Mouse (Mus musculus): ENCODE measurements at regions not wholly inside any gene's neighbourhood (a gene's known extent, or its start where the extent isn't known, plus 50 kb on each side); places are given as distances from the start of the nearest gene placed in this dataset.
"Not testable (repeated sequence)": the region's sequence is repeated elsewhere in the genome, so short reads cannot be mapped to it uniquely, and the experiment has no call there.

DNA sequence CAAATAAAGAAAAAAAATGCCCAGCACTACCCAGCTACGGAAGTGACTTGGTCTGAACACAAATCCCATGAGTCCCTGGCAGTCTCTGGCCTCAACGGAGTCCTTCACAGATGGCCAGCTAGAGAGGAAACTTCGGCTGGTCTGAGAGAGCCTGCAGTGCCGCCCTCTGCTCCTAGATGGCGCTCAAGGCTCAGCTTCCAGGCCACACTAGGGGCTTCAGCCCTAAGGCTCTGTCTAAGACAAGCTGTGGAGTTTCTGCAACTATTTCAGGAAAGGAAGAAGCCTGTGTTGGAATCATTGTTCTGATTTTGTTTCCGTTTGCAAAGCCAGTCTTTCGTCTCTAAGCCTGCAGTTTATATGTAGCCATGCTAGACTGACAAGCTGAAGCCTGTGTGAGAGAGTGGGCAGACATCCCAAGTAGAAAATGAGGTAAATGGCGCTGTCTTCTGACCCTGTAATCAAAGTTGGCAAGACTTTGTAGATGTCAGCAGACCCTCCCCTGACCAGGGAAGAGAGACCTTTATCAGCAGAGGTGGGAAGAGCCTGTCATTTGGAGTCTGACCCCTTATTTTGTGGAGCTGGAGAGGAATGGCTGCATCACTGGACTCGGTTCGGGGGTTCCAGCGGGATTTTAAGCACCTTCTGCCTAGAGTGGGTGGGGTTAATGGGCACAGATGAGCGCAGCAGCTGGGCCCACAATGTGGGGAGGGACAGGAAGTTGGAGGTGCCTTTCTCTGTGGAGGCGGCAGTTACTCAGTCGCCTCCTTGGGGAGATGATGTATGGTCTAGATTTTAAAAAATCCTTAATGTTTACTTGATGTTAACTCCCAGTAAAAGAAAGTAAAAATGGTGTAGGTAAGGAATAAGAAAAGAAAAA lies 197.5 kb downstream of the Nucb2 start:
- no peak overlapping the region for H3K27ac ChIP-seq
- no peak overlapping the region for H3K4me2 ChIP-seq (replicated peaks)
- ATAC-seq (ENCODE audit: low FRiP score) = peak; percentile 58; the same call in 1 of the 2 replicates
- H3K4me1 ChIP-seq = no peaks in the 10 kb centered on the region
- no peak overlapping the region for H3K9ac ChIP-seq
- no peaks in the 10 kb centered on the region for H3K27me3 ChIP-seq
- H3K4me3 ChIP-seq = no peak overlapping the region
- no peaks in the 10 kb centered on the region for H3K36me3 ChIP-seq
- 51% methylated on average over 14 of the region's 14 CpGs for WGBS
- H3K9me3 ChIP-seq (replicated peaks) = 0 out of 2 replicates have a peak, but pooled peaks cover 5% of the 10 kb centered on the region

DNA sequence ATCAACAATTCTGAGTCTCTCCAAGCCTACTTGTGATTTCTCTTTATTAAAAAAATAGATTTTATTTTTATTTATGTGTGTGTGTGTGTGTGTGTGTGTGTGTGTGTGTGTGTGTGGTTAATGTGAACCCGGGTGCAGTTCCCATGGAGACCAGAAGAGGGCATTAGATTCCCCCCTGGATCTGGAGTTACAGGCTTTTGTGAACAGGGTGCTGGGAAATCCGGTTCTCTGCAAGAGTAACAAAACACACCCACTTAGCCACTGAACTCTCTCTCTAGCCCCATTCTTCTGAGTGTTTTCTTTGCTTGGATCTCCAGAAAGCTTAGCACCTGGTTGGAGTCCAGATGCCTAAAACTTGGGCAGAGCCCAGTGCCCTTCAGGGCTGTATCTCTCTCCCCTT lies 198.4 kb downstream of the Nucb2 start:
- WGBS = 85% methylated on average over 2 of the region's 2 CpGs
- Histone ChIP-seq H3K9ac (no peak overlapping the region), H3K27ac (no peak overlapping the region), H3K27me3 (no peaks in the 10 kb centered on the region), H3K36me3 (no peaks in the 10 kb centered on the region), H3K9me3 (replicated peaks) (0 out of 2 replicates have a peak, but pooled peaks cover 5% of the 10 kb centered on the region), H3K4me1 (no peaks in the 10 kb centered on the region), H3K4me2 (replicated peaks) (no peak overlapping the region), H3K4me3 (no peak overlapping the region)
- ATAC-seq (ENCODE audit: low FRiP score) = no peak

DNA sequence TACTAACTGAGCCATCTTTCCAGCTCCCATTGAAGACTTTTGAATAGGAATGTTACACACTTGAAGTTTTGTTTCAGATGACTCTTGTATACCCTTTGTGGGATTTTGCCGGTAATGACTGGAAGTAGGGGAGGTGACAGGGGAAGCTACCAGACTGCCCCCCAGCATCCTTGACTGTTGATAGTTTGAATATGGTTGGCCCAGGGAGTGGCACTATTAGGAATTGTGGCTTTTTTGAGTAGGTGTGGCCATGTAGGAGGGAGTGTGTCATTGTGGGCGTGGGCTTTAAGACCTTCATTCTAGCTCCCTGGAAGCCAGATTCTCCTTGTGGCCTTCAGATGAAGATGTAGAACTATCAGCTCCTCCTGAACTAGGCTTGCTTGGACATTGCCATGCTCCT lies 207.4 kb downstream of the Nucb2 start:
- Histone ChIP-seq H3K4me1 (no peaks in the 10 kb centered on the region), H3K9ac (no peak overlapping the region), H3K9me3 (replicated peaks) (no peaks in the 10 kb centered on the region), H3K27me3 (no peaks in the 10 kb centered on the region), H3K4me3 (no peak overlapping the region), H3K4me2 (replicated peaks) (no peak overlapping the region), H3K36me3 (no peaks in the 10 kb centered on the region), H3K27ac (no peak overlapping the region)
- ATAC-seq (ENCODE audit: low FRiP score) = no peak
- WGBS = 92% methylated on average over 2 of the region's 2 CpGs

DNA sequence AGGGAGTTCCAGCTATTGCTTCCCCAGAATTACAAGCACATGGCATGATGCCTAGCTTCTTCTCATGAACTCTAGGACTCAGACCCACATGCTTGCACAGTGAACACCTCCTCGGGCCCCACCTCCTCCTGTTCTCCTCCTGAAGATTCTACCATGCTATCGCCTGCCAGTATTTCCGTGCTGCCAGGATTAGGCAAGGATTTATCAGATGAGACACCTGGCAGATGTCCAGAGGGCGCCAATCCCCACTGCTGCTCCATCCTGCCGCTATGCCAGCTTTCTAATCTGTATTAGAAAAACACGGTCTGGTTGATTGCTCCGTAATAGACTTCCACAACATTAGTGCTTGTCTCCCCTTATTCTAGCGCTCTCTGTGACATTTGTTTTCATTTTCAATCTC lies 209.0 kb downstream of the Nucb2 start:
- no peaks in the 10 kb centered on the region for H3K4me1 ChIP-seq
- no peak overlapping the region for H3K27ac ChIP-seq
- 82% methylated on average over 8 of the region's 8 CpGs for WGBS
- no peak overlapping the region for H3K4me2 ChIP-seq (replicated peaks)
- no peak for ATAC-seq (ENCODE audit: low FRiP score)
- H3K36me3 ChIP-seq = no peaks in the 10 kb centered on the region
- H3K27me3 ChIP-seq = no peaks in the 10 kb centered on the region
- H3K9ac ChIP-seq = no peak overlapping the region
- H3K4me3 ChIP-seq = no peak overlapping the region
- no peaks in the 10 kb centered on the region for H3K9me3 ChIP-seq (replicated peaks)

DNA sequence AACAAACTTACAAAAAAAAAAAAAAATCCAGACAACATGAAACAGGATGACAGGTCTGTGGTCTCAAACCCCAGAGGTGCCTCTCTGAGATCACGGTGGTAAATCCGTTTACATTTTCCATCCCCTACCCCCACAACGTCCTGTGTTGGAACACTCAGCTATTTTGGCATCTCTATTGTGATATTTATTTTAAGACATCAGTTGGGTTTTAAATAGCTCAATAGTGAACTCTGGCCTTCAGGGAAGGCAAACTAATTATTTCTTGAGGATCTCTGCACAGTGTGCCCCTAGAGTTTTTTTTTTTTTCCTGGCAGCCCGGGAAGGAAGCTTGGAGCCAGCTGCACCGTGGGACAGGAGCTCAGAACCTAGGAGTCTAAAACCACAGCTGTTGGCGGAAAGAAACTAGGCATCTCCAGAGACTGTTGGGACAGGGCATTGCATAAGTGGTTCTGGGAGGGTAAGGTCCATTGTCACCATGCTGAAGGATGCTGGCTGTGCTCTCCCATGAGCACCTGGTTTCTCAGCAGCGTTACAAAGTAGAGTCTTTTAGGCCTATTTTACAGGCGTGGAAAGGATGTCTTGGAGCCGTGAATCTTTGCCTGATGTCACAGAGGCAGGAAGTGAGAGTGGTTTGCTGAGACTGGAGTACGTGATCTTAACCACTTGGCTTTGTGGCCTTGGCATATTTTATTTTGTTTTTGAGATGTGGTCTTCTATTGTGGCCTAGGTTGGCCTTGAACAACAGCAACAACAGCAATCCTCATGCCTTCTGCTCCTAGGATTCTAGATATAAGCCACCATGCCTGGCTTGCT lies 211.3 kb downstream of the Nucb2 start:
- H3K9ac ChIP-seq = no peak overlapping the region
- no peak overlapping the region for H3K4me2 ChIP-seq (replicated peaks)
- ATAC-seq (ENCODE audit: low FRiP score) = no peak
- H3K36me3 ChIP-seq = no peaks in the 10 kb centered on the region
- H3K9me3 ChIP-seq (replicated peaks) = no peaks in the 10 kb centered on the region
- 71% methylated on average over 10 of the region's 10 CpGs for WGBS
- H3K27me3 ChIP-seq = no peaks in the 10 kb centered on the region
- no peak overlapping the region for H3K27ac ChIP-seq
- H3K4me1 ChIP-seq = no peaks in the 10 kb centered on the region
- no peak overlapping the region for H3K4me3 ChIP-seq

DNA sequence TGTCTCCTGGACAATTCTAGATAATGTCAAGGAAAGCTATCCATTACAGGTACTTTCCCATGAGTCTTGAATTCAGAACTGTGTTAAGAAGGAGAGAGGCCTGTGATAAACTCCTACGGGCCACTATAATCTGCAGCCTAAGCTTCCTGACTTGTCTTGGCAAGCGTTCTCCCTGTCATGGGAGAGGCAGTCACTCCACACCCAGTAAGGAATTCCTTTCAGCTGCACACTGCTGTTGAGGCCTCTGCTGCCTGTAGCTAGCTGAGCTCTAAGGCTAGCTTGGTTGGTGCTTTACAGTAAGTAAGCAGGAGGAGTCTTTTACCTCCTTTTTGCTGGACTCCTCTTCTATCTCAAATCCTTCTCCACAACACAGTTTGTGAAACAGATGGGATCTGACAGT lies 224.2 kb downstream of the Nucb2 start:
- no peak overlapping the region for H3K9ac ChIP-seq
- H3K4me1 ChIP-seq = no peaks in the 10 kb centered on the region
- no peaks in the 10 kb centered on the region for H3K9me3 ChIP-seq (replicated peaks)
- no peaks in the 10 kb centered on the region for H3K27me3 ChIP-seq
- WGBS = 70% methylated on average over 2 of the region's 2 CpGs
- H3K4me3 ChIP-seq = no peak overlapping the region
- H3K27ac ChIP-seq = no peak overlapping the region
- no peak for ATAC-seq (ENCODE audit: low FRiP score)
- H3K4me2 ChIP-seq (replicated peaks) = no peak overlapping the region
- H3K36me3 ChIP-seq = no peaks in the 10 kb centered on the region

GRCm38 (mm10) chr7:116729795-116730194 lies 225.6 kb downstream of the Nucb2 start:
- H3K9me3 ChIP-seq (replicated peaks) = no peaks in the 10 kb centered on the region
- H3K36me3 ChIP-seq = no peaks in the 10 kb centered on the region
- no peak overlapping the region for H3K4me3 ChIP-seq
- H3K27me3 ChIP-seq = no peaks in the 10 kb centered on the region
- H3K27ac ChIP-seq = no peak overlapping the region
- no peak for ATAC-seq (ENCODE audit: low FRiP score)
- 65% methylated on average over 4 of the region's 4 CpGs for WGBS
- no peak overlapping the region for H3K4me2 ChIP-seq (replicated peaks)
- no peaks in the 10 kb centered on the region for H3K4me1 ChIP-seq
- H3K9ac ChIP-seq = no peak overlapping the region

DNA sequence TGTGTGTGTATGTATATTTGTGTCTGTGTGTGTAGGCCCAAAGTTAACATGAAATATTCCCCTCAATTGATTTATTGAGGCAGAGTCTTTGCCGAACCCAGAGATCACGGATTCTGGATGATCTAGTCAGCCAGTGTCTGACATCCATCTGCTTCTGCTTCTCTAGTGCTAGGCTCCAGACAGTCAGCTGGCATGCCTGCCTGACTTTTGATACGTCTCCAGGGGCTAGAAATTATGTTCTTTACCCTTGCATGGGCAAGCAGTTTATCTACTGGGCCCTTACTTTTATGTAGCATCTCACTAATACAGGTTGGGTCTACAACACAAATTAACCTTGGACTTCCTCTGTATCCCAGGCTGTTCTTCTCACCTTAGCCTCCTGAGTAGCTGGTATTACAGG lies 231.5 kb downstream of the Nucb2 start:
- WGBS = 60% methylated on average over 3 of the region's 3 CpGs
- Histone ChIP-seq H3K4me3 (no peak overlapping the region), H3K27ac (no peak overlapping the region), H3K36me3 (no peaks in the 10 kb centered on the region), H3K4me1 (no peaks in the 10 kb centered on the region), H3K27me3 (no peaks in the 10 kb centered on the region), H3K4me2 (replicated peaks) (no peak overlapping the region), H3K9me3 (replicated peaks) (no peaks in the 10 kb centered on the region), H3K9ac (no peak overlapping the region)
- no peak for ATAC-seq (ENCODE audit: low FRiP score)

DNA sequence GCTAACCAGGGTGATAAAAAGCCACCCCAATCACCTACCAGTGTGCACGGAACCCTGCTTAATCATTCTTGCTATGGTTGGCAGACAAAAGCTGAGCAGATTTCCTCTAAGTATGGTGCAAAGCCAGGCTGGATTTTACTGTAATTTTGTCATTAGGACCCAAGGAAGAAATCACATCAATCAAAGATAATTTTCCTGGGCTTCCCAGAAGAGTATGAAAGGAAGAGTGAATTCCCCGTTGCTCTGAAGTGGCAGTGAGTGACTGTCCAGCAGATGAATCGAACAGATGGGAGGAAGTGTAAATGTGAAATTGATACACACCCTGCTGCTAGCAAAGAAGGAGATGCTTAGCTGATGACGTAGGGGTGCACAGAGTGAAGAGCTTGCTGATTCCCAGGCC lies 232.2 kb downstream of the Nucb2 start:
- H3K27me3 ChIP-seq = no peaks in the 10 kb centered on the region
- no peak for ATAC-seq (ENCODE audit: low FRiP score)
- H3K36me3 ChIP-seq = no peaks in the 10 kb centered on the region
- no peaks in the 10 kb centered on the region for H3K4me1 ChIP-seq
- 45% methylated on average over 4 of the region's 4 CpGs for WGBS
- H3K27ac ChIP-seq = no peak overlapping the region
- no peak overlapping the region for H3K4me2 ChIP-seq (replicated peaks)
- no peak overlapping the region for H3K9ac ChIP-seq
- no peaks in the 10 kb centered on the region for H3K9me3 ChIP-seq (replicated peaks)
- H3K4me3 ChIP-seq = no peak overlapping the region

DNA sequence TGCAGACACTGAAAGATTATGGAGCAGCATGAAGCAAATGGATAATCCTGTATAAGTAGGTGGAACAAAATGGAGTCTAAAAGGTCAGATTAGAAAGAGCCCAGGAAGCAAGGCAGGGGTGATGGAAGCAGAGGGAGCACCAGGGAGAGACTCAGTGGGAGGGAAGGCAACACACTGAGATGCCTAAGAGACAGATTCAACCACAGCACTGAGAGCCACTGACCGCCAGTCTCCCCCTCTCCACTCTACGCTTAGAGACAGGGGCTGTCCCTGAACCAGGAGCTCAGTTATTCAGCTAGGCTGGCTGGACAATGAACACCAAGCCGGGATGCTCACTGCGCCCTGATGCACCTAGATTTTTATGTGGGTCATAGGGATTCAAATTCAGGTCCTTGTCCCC lies 233.8 kb downstream of the Nucb2 start:
- H3K36me3 ChIP-seq = no peaks in the 10 kb centered on the region
- WGBS = 92% methylated on average over 4 of the region's 4 CpGs
- no peak for ATAC-seq (ENCODE audit: low FRiP score)

GRCm38 (mm10) chr7:116754556-116754955 lies 250.4 kb downstream of the Nucb2 start:
- Histone ChIP-seq H3K4me2 (replicated peaks) (no peak overlapping the region), H3K36me3 (no peaks in the 10 kb centered on the region), H3K27me3 (no peaks in the 10 kb centered on the region), H3K4me3 (no peak overlapping the region), H3K4me1 (no peaks in the 10 kb centered on the region), H3K9ac (no peak overlapping the region), H3K9me3 (replicated peaks) (no peaks in the 10 kb centered on the region), H3K27ac (no peak overlapping the region)
- no peak for ATAC-seq (ENCODE audit: low FRiP score)

More for the DNA sequence above, 233.8 kb downstream of the Nucb2 start:
- Histone ChIP-seq H3K9ac (no peak overlapping the region), H3K4me3 (no peak overlapping the region), H3K4me1 (no peaks in the 10 kb centered on the region), H3K4me2 (replicated peaks) (no peak overlapping the region), H3K27ac (no peak overlapping the region), H3K9me3 (replicated peaks) (no peaks in the 10 kb centered on the region), H3K27me3 (no peaks in the 10 kb centered on the region)

- not testable (repeated sequence) for H3K27ac ChIP-seq; H3K9me3 ChIP-seq (replicated peaks); H3K4me3 ChIP-seq; H3K27me3 ChIP-seq; ATAC-seq (ENCODE audit: low FRiP score); H3K4me1 ChIP-seq; H3K4me2 ChIP-seq (replicated peaks); H3K36me3 ChIP-seq; H3K9ac ChIP-seq
- WGBS = 95% methylated on average over 19 of the region's 19 CpGs
These were observed 288.0 kb downstream of the Nucb2 start for GRCm38 (mm10) chr7:116792181-116792580.
